Mouse (Mus musculus) embryonic fibroblast, embryonic 13.5 days (primary cell): ENCODE data around the gene Tapbpl.

Experiments used
- CTCF ChIP-seq: IDR thresholded peaks from 2 replicates; pipeline ENCODE4 v1.5.1; 2011; ENCODE audit warnings: mild to moderate bottlenecking, control low read depth, low read length, moderate library complexity, borderline replicate concordance; ENCODE audit not compliant: insufficient read depth
- POLR2A ChIP-seq: IDR thresholded peaks from 2 replicates; pipeline ENCODE4 v1.6.1; 2011; ENCODE audit warnings: low read depth, mild to moderate bottlenecking, control low read depth, low read length, moderate library complexity

DNA sequence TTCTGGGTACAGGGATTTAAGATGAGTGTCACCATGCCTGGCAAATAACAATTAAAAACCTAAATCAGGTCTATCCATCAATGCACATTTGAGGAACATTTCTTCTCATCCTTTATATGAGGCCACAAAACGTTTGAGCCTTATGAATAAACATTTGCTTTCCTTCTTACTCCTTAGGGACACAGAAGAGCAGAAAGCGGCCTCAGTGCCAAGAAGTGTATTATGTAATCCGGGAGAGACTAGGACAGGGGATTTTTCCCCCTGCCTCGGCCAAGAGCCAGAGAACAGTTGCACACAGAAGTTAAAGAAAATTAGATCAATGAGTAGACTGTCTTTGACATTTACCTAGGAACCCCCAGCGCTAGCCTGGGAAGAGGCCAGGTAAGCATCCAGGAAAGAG, 49.5 kb downstream of the Tapbpl start:
- TF ChIP-seq POLR2A = no peak
- no peak for TF ChIP-seq CTCF
